Mouse (Mus musculus) stomach, postnatal 0 days (tissue): ENCODE data around the gene Arhgap24. TPM values are rescaled to one million over a fixed set of nuclear protein-coding genes. Genes with fewer than 3 reads are reported as not detected.

ENCODE experiments used
- ATAC-seq: fragments of 200-750 bp; cut with Nextera tagmentation; 2 replicates; pipeline ENCODE4 v1.8.0; 2017; ENCODE audit not compliant: low FRiP score, low TSS enrichment
- DNase-seq: peaks from one replicate; pipeline ENCODE4 v3.0.0-alpha.2; 2016; ENCODE audit warnings: low spot score
- H3K27ac ChIP-seq: fragments of 300-500 bp; sonication (generic); replicated peaks from 2 replicates; pipeline ENCODE4 v1.5.1; 2014; ENCODE audit warnings: mild to moderate bottlenecking, control low read depth
- H3K27me3 ChIP-seq: fragments of 300-500 bp; sonication (generic); 2 replicates; pipeline ENCODE4 v1.6.1; 2014; ENCODE audit warnings: low read length; ENCODE audit not compliant: control insufficient read depth, insufficient read depth
- H3K36me3 ChIP-seq: fragments of 300-500 bp; sonication (generic); 2 replicates; pipeline ENCODE4 v1.6.1; 2014; ENCODE audit warnings: low read length, mixed read lengths; ENCODE audit not compliant: control insufficient read depth, insufficient read depth
- H3K4me1 ChIP-seq: fragments of 300-500 bp; sonication (generic); replicated peaks from 2 replicates; pipeline ENCODE4 v1.6.1; 2014; ENCODE audit warnings: antibody characterized with exemption; ENCODE audit not compliant: control insufficient read depth, insufficient read depth
- H3K4me2 ChIP-seq: fragments of 300-500 bp; sonication (generic); replicated peaks from 2 replicates; pipeline ENCODE4 v1.6.1; 2014; ENCODE audit warnings: low read depth, mild to moderate bottlenecking, control low read depth, moderate library complexity
- H3K4me3 ChIP-seq: fragments of 300-500 bp; sonication (generic); 2 replicates; pipeline ENCODE4 v1.5.1; 2014; ENCODE audit warnings: low read depth, low read length, control low read depth
- H3K9ac ChIP-seq: fragments of 300-500 bp; sonication (generic); 2 replicates; pipeline ENCODE4 v1.6.1; 2014; ENCODE audit warnings: mild to moderate bottlenecking, low read length, control low read depth, mixed read lengths
- H3K9me3 ChIP-seq: fragments of 300-500 bp; sonication (generic); 2 replicates; pipeline ENCODE4 v1.6.1; 2016; ENCODE audit warnings: low read length; ENCODE audit not compliant: control insufficient read depth
- CTCF ChIP-seq: IDR thresholded peaks from 2 replicates; pipeline ENCODE4 v1.5.1; 2016; ENCODE audit warnings: antibody characterized with exemption, low read depth, mild to moderate bottlenecking, moderate library complexity
- EP300 ChIP-seq: optimal IDR thresholded peaks from 2 replicates; pipeline ENCODE3; 2016; ENCODE audit warnings: antibody characterized with exemption
- WGBS: fragments of 180-500 bp; shearing (Covaris S2); extraction: QIAGEN DNeasy Blood & Tissue Kit; methylation state at CpG from one replicate; pipeline ENCODE4 v1.1.7; 2014; 5-methylcytosine and 5-hydroxymethylcytosine counted together
- polyA plus RNA-seq: library from polyadenylated mRNA; unstranded; fragments of >200 nt; fragmentation: Nextera tagmentation; extraction: Ambion mirVana; gene quantifications from 2 replicates; pipeline ENCODE4 v1.2.1, GENCODE M21; 2015

Arhgap24 gene
- polyA plus RNA-seq, 1 experiment from 2014 or later: 24.5 TPM

DNA sequence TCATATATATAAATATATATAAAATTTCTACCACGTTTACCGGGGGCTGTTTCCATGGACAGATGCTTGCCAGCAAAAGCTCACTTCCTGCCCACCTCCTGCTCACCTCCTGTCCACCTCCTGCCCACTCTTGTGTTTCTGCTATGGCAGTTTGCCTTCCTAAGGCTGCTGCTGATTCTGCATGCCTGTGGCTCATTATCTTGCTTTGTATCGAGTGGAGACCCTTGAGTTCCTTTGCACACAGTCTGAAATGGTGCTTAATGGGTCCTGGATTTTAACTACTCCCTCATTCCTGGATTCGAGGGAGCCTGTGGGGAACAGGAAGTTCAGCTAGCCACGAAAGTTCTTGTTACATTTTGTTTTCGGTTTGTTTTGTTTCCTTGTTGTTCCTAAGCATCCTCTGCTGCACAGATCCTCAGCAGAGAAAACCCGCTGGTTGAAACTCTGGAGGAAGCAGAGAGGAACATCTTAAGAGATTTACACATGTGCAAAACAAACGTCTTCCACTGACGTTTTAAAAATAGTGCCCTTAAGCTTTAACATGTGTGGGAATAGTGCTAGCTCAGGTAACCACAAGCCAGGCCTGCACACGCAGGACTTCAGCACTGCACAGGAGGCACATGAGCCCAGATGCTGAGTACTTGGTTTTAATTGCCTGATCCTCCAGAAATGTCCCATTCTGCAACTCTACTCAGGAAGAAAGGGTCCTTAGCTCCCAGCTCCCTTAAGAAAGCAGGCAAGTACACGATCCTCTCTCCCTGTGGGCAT, 69.9 kb downstream of the Arhgap24 start:
- no peak for TF ChIP-seq EP300
- TF ChIP-seq CTCF: no peak
- DNase-seq (no peak), ATAC-seq (no peak)
- Histone ChIP-seq H3K4me2 (no peak overlapping the region), H3K4me1 (no peaks in the 10 kb centered on the region), H3K27me3 (no peaks in the 10 kb centered on the region), H3K9me3 (no peaks in the 10 kb centered on the region), H3K27ac (no peak overlapping the region), H3K9ac (no peak overlapping the region), H3K36me3 (no peaks in the 10 kb centered on the region), H3K4me3 (no peak overlapping the region)
- WGBS: 49% methylated on average over 11 of the region's 11 CpGs

DNA sequence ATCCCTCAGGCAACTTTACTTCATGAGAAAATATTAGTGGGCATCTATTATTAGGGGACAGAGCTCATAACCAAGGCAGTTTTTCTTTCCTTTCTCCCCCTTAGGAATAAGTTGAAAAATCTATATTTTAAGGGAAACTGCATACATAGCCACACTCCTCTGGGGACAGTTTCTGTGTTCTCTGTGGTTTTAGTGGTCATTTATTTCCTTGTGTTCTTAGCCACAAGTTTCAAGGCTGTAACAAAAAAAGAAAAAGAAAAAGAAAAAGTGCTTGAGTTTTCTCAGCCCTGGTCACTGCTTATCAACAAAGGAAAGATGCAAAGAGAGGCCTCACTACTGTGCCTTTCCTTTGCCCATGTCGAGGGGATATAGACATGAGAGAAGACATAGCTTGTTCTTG, 71.3 kb downstream of the Arhgap24 start:
- H3K27me3 ChIP-seq: no peaks in the 10 kb centered on the region
- DNase-seq: no peak
- WGBS: 85% methylated on average over 1 of the region's 1 CpGs
- H3K4me2 ChIP-seq: no peak overlapping the region
- TF ChIP-seq EP300: no peak
- no peak for TF ChIP-seq CTCF
- ATAC-seq: no peak
- no peak overlapping the region for H3K27ac ChIP-seq
- no peaks in the 10 kb centered on the region for H3K4me1 ChIP-seq
- no peak overlapping the region for H3K9ac ChIP-seq
- no peaks in the 10 kb centered on the region for H3K9me3 ChIP-seq
- H3K4me3 ChIP-seq: no peak overlapping the region
- no peaks in the 10 kb centered on the region for H3K36me3 ChIP-seq

DNA sequence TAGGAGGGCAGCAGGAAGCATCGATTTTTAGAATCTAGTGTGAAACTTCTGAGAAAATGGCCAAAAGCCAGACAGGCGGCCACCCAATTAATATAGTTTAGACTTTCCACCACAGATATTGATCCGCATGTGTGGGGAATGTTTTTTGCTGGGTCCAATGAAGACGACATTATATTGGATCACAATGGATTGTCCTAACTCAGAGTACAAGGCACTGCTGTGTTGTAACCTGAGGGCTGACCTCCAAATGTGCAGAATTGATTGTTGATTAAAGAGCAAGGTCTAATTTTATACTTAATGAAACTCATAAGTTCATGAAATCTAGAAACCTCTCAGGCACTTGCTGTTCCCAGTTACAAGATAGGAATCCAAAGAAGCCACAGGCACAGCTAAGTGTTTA, 74.8 kb downstream of the Arhgap24 start:
- Histone ChIP-seq H3K36me3 (no peaks in the 10 kb centered on the region), H3K4me1 (no peaks in the 10 kb centered on the region), H3K27ac (no peak overlapping the region), H3K4me2 (no peak overlapping the region), H3K9me3 (no peaks in the 10 kb centered on the region), H3K27me3 (no peaks in the 10 kb centered on the region), H3K4me3 (no peak overlapping the region), H3K9ac (no peak overlapping the region)
- WGBS: 91% methylated on average over 4 of the region's 4 CpGs
- DNase-seq (no peak), ATAC-seq (no peak)
- no peak for TF ChIP-seq CTCF
- no peak for TF ChIP-seq EP300

DNA sequence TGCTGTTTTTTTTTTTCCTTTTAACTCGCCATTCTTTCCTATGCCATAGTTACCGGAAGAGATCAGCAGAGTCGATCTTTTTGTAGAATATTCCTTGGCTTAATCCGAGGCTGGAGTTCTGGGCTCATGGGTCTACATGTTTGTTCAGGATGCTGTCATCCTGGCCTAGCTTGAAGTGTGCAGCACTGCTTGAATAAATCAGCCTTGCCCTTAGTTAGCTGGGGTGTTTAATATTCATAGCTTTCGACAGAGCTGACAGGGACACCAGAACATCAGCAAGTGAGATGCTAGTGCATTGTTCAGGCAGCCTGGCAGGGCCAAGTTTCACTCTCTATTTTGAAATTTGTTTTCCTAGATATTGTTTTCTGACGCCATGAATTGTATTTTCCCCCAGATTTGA, 79.1 kb downstream of the Arhgap24 start:
- DNase-seq (no peak), ATAC-seq (no peak)
- Histone ChIP-seq H3K9me3 (no peaks in the 10 kb centered on the region), H3K4me3 (no peak overlapping the region), H3K4me2 (no peak overlapping the region), H3K4me1 (no peaks in the 10 kb centered on the region), H3K27ac (no peak overlapping the region), H3K9ac (no peak overlapping the region), H3K27me3 (no peaks in the 10 kb centered on the region), H3K36me3 (no peaks in the 10 kb centered on the region)
- WGBS: 88% methylated on average over 6 of the region's 6 CpGs
- TF ChIP-seq CTCF (no peak), EP300 (no peak)

DNA sequence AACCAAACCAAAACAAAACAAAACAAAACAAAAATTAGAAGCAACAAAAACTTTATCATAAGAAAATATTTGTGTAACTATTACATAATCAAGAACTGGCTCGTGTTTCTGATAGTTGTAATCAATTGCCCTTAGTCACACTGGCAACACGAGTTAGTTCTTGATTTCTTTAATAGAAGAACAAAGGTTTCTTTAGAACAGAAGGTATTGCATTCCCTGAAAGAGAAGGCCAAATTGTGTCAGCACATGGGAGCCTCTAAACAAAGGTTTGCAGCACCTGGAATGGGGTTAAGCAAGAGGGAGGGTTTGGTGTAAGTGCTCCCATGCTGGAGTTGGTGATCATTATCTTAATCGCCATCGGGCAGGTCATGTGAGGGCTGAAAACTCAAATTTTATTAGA, 82.8 kb downstream of the Arhgap24 start:
- Histone ChIP-seq H3K4me3 (no peak overlapping the region), H3K27me3 (no peaks in the 10 kb centered on the region), H3K4me1 (no peaks in the 10 kb centered on the region), H3K27ac (no peak overlapping the region), H3K9ac (no peak overlapping the region), H3K36me3 (no peaks in the 10 kb centered on the region), H3K4me2 (no peak overlapping the region), H3K9me3 (no peaks in the 10 kb centered on the region)
- no peak for TF ChIP-seq CTCF
- no peak for TF ChIP-seq EP300
- ATAC-seq: no peak
- WGBS: 64% methylated on average over 4 of the region's 4 CpGs
- DNase-seq: no peak

DNA sequence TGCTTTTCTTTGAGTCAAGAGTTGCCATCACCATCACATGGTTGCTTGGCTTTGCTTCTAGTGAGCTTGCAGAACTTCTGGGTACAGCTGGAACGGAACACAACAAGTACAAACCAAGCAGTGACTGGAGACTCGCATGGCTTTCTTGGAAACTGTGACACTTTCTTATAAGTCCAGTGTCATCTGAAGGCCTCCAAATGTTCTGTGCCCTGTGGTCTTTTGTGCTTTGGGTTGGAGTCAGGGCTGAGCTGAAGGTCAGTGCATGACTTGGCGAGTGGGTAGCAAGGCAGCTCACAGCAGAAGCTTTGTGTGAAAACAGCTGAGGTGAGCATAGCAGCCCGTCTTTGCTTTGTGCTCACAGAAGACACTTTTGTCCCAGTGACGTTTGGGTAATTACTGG, 87.6 kb downstream of the Arhgap24 start:
- no peak overlapping the region for H3K4me3 ChIP-seq
- H3K9me3 ChIP-seq: no peaks in the 10 kb centered on the region
- WGBS: 63% methylated on average over 5 of the region's 5 CpGs
- H3K4me2 ChIP-seq: no peak overlapping the region
- DNase-seq: no peak
- no peak overlapping the region for H3K9ac ChIP-seq
- TF ChIP-seq EP300 (no peak), CTCF (no peak)
- H3K4me1 ChIP-seq: no peaks in the 10 kb centered on the region
- no peaks in the 10 kb centered on the region for H3K27me3 ChIP-seq
- H3K36me3 ChIP-seq: no peaks in the 10 kb centered on the region
- no peak for ATAC-seq
- H3K27ac ChIP-seq: peak overlapping the region; percentile 30; the same call in 1 of the 2 replicates
